Mouse (Mus musculus) C2C12 (cell line): Measurements from ENCODE around the gene Rhoq. TPM values are rescaled to one million over a fixed set of nuclear protein-coding genes. Genes with fewer than 3 reads are reported as not detected.
A peak's percentile ranks its signal among the peaks of the same experiment; 100 is the strongest.

Experiments
- H3K27me3 ChIP-seq: one replicate; pipeline ENCODE4 v1.6.1; 2011; ENCODE audit not compliant: control insufficient read depth, insufficient read depth, insufficient read length
- H3K36me3 ChIP-seq: one replicate; pipeline ENCODE4 v1.6.1; 2011; ENCODE audit not compliant: control insufficient read depth, insufficient read depth
- H3K4me3 ChIP-seq: one replicate; pipeline ENCODE4 v1.5.1; 2011; ENCODE audit warnings: mild to moderate bottlenecking, control low read depth; ENCODE audit not compliant: poor library complexity, insufficient read depth, severe bottlenecking
- H3K79me2 ChIP-seq: one replicate; pipeline ENCODE4 v1.6.1; 2011; ENCODE audit not compliant: control insufficient read depth, insufficient read depth
- H3K79me3 ChIP-seq: one replicate; pipeline ENCODE4 v1.6.1; 2011; ENCODE audit warnings: low read depth, control low read depth
- H3ac ChIP-seq: one replicate; pipeline ENCODE3; 2011; ENCODE audit warnings: low read depth; ENCODE audit not compliant: control insufficient read depth, insufficient read length
- CEBPB ChIP-seq: IDR thresholded peaks from one replicate; pipeline ENCODE4 v1.6.1; 2011; ENCODE audit warnings: low read depth, mild to moderate bottlenecking, control low read depth, moderate library complexity
- CTCF ChIP-seq: IDR thresholded peaks from one replicate; pipeline ENCODE4 v1.5.1; 2011; ENCODE audit not compliant: control insufficient read depth, insufficient read depth, insufficient read length
- FOSL1 ChIP-seq: IDR thresholded peaks from one replicate; pipeline ENCODE4 v1.8.0; 2011; ENCODE audit warnings: mild to moderate bottlenecking, low read length; ENCODE audit not compliant: poor library complexity, insufficient read depth, severe bottlenecking
- MAX ChIP-seq: IDR thresholded peaks from one replicate; pipeline ENCODE4 v1.6.1; 2011; ENCODE audit warnings: mild to moderate bottlenecking, control low read depth
- MYOD1 ChIP-seq: IDR thresholded peaks from one replicate; pipeline ENCODE4 v1.6.1; 2011; ENCODE audit warnings: low read depth; ENCODE audit not compliant: control insufficient read depth, insufficient read length
- MYOG ChIP-seq: IDR thresholded peaks from one replicate; pipeline ENCODE4 v1.6.1; 2011; ENCODE audit not compliant: control insufficient read depth, insufficient read length; ENCODE audit errors: extremely low read depth
- USF1 ChIP-seq: IDR thresholded peaks from one replicate; pipeline ENCODE4 v1.6.1; 2011; ENCODE audit warnings: low read depth, mild to moderate bottlenecking, control low read depth, moderate library complexity
- polyA plus RNA-seq: library from polyadenylated mRNA; unstranded; fragments of >200 nt; fragmentation: generic; extraction: Trizol; gene quantifications from one replicate; pipeline ENCODE4 v1.2.1, GENCODE M21; 2012; ENCODE audit warnings: missing spikeins

Rhoq gene
- polyA plus RNA-seq, 1 experiment: 10.5 TPM

DNA sequence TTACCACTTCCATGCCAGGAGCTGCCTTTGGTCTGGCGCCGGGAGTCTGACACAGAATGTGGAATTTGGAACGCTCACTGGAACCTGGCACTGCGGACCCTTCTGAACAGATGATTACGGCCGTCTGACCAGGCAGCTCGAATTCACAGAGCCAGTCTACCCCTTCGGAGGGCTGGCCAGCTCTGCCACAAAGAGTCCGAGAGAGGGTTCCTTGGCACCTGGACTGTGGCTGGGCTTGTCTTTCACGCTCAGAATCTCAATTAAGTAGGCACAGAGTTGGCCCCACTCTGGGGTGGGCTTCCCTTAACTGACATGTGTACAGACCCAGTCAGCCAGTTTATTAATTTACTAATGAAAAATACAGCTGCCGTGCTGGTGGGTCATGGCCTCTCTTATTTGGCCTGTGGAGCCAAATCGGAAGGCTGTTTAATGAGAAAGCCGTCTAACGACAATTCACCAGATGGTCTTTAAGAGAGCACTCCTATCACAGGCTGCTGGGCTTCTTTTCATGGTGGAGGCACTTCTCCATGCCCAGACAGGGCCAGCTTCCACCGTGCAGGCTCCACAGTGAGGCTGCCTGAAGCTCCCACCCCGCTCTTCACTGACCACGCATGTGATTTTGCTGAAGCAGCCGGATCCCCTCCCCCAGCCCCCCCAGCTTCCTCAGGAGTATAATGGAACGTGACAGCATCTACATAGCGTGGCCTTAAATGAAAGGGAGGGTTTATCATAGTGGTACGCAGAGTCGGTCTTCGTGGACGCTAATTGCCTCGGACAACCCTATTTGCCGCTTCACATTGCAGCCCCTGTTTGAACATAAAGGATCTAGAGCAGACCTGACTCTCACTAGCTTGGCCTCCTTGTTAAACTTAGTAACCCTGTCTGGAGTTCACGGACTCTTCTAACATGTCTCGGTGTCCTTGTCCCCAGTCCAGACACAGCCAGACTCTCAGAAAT lies 14.8 kb upstream of the Rhoq start, which contains the start of gene Atp6v1e2:
Atp6v1e2 (minus strand) TSS at position 58 of the 957 bp plus-strand sequence.
- H3K4me3 ChIP-seq: no peak within 1 kb of the TSS
- TF ChIP-seq MAX (no peak), CEBPB (no peak)

DNA sequence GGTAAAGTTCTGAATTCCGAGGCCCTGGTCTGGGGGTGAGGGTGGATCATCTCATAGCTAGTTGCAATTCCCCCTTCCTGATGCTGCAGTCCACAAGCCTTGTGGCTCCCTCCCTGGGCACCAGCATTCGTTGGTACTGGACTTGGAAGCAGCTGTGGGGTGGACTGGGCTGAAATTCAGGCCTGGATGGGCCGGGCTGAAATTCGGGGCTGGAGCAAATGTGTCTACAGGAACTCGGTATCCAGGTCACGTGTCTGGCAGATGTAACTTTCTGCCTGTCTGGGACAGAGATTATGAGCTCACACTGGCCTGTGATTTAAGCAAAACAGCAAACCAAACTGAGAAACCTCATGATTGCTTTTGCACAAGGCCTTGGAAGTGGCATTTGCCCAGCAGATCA lies 14.1 kb upstream of the Rhoq start:
- no peaks in the 10 kb centered on the region for H3K36me3 ChIP-seq
- no peak overlapping the region for H3ac ChIP-seq
- TF ChIP-seq FOSL1: no peak
- peak; percentile 40 for TF ChIP-seq USF1
- no peak overlapping the region for H3K4me3 ChIP-seq
- no peaks in the 10 kb centered on the region for H3K79me2 ChIP-seq
- peaks cover 7% of the 10 kb centered on the region for H3K27me3 ChIP-seq
- no peaks in the 10 kb centered on the region for H3K79me3 ChIP-seq

More for the DNA sequence above, 14.8 kb upstream of the Rhoq start, which contains the start of gene Atp6v1e2:
- H3K27me3 ChIP-seq: peaks cover 12% of the 10 kb centered on the region
- no peaks in the 10 kb centered on the region for H3K36me3 ChIP-seq
- H3K79me2 ChIP-seq: no peaks in the 10 kb centered on the region
- no peak within 1 kb of the TSS for H3ac ChIP-seq
- no peaks in the 10 kb centered on the region for H3K79me3 ChIP-seq

DNA sequence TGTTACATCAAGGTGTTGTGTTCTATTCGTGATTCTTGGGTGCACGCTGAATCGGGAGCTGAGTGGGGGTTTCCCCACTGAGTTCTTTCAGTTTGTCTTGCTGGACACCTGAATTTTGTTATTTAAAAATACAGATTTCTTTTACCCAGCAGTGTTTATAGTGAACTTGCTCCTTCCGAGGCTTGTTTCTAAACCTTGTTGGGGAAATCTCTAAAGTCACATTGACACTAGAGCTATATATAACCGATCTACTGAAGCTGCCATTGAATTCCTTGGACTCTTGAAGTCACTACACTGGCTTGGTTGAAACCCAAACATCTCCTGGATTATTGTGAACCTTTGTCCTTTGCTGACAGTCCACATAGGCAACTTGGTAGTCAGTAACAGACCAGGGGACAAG lies 5.6 kb upstream of the Rhoq start:
- Histone ChIP-seq H3K36me3 (no peaks in the 10 kb centered on the region), H3K79me2 (no peaks in the 10 kb centered on the region), H3K79me3 (no peaks in the 10 kb centered on the region), H3K4me3 (no peak overlapping the region), H3ac (no peak overlapping the region), H3K27me3 (no peaks in the 10 kb centered on the region)
- TF ChIP-seq CTCF (no peak), USF1 (no peak), FOSL1 (no peak), CEBPB (no peak), MYOG (no peak), MYOD1 (no peak), MAX (no peak)

DNA sequence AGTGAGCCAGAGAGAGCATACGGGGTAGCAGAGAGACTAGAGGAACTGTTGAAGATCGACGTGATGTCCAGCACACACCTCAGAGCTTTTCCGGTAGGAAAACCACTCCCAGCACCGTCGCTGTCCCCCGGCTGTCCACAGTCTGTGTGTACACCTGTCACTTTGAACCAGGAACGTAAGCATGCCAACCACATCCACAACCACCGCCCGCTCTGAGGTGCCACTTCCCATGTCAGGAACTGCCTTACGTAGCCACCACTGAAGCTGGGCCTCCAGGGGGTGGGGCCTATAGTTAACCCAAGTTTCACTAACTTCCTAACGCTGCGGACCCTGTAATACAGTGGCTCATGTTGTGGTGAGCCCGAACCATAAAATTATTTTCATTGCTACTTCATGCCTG lies 4.9 kb upstream of the Rhoq start:
- no peak overlapping the region for H3K4me3 ChIP-seq

DNA sequence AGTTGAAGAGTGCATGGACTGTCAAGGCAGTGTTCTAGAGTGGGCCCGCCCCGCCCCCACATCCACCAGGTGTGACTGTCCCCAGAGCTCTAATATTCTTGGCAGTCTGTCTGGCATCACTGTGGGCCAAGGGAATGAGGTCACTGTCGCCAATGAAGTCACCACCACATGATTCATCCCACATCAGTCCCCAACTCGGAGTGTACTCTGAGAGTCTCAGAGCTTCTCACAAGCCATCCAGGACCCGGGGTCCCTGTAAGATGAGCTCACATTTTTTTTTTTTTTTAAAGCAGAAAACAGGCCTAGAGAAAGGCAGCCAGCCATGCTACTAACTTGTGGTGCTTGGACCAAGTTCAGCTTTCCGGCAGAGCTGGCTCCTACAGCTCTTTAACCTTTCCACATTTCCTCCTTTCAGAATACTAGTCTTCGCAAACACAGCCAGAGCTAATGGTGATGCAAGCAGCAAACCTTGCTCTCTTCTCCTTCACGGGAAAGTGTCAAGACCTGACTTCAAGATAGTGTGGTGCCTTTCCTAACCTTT lies 1.5 kb upstream of the Rhoq start:
- TF ChIP-seq MAX (no peak), FOSL1 (no peak), CTCF (no peak), MYOG (no peak), MYOD1 (no peak), CEBPB (no peak), USF1 (no peak)
- Histone ChIP-seq H3K36me3 (peaks cover 5% of the 10 kb centered on the region), H3K79me3 (peaks cover 1% of the 10 kb centered on the region), H3K27me3 (no peaks in the 10 kb centered on the region), H3K4me3 (no peak overlapping the region), H3K79me2 (peaks cover 26% of the 10 kb centered on the region), H3ac (no peak overlapping the region)

More for the DNA sequence above, 4.9 kb upstream of the Rhoq start:
- Histone ChIP-seq H3K27me3 (no peaks in the 10 kb centered on the region), H3K79me3 (no peaks in the 10 kb centered on the region), H3K36me3 (no peaks in the 10 kb centered on the region), H3ac (no peak overlapping the region), H3K79me2 (no peaks in the 10 kb centered on the region)
- no peak for TF ChIP-seq CEBPB
- no peak for TF ChIP-seq MYOD1
- no peak for TF ChIP-seq CTCF
- TF ChIP-seq FOSL1: no peak
- no peak for TF ChIP-seq MAX
- no peak for TF ChIP-seq USF1
- TF ChIP-seq MYOG: no peak

DNA sequence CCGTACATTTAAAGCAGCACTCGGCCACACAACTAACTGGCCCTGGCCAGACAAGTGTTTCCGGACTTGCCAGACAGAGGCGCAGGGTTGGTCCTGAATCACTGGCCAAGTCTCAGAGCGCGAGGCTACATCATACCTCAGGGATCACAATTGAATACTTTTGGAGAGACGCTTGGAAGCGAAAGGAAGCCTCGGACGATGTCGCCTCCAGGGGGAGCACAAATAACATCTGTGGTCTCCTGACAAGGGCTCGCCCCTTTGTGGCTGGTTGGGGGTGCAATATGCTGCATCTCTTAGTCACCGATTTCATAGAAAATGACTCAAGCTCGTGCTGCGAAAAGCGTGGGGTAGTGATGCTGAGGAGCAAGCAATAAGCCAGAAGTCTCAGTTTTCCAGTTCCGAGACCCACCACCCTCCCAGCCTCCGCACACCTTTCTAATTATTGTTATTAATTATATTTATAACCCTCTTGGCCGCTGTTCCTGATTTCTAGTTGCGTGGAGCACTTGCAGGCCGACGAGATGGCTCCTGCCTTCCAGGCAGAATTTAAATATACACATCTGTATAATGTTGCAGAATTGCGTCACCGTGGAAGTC lies 487 bp upstream of the Rhoq start:
- Histone ChIP-seq H3ac (peak overlapping the region; percentile 61), H3K36me3 (peaks cover 10% of the 10 kb centered on the region), H3K79me3 (peaks cover 4% of the 10 kb centered on the region), H3K27me3 (no peaks in the 10 kb centered on the region), H3K79me2 (peaks cover 34% of the 10 kb centered on the region), H3K4me3 (peak overlapping the region; percentile 59)
- TF ChIP-seq MYOG (no peak), CTCF (peak; percentile 69), MAX (peak; percentile 72), MYOD1 (peak; percentile 7), CEBPB (peak; percentile 57), USF1 (peak; percentile 6), FOSL1 (no peak)
